Mouse (Mus musculus) spleen, postnatal 14 days (tissue): ENCODE data around the gene Cwf19l1.
"Not testable (repeated sequence)": the region's sequence is repeated elsewhere in the genome, so short reads cannot be mapped to it uniquely, and the experiment has no call there.

Experiments
- DNase-seq, 2 experiments: peaks; one replicate each; pipeline ENCODE4 v3.0.0; 2021 to 2022; ENCODE audit warnings: low spot score in 2 of 2

The Cwf19l1 gene

DNA sequence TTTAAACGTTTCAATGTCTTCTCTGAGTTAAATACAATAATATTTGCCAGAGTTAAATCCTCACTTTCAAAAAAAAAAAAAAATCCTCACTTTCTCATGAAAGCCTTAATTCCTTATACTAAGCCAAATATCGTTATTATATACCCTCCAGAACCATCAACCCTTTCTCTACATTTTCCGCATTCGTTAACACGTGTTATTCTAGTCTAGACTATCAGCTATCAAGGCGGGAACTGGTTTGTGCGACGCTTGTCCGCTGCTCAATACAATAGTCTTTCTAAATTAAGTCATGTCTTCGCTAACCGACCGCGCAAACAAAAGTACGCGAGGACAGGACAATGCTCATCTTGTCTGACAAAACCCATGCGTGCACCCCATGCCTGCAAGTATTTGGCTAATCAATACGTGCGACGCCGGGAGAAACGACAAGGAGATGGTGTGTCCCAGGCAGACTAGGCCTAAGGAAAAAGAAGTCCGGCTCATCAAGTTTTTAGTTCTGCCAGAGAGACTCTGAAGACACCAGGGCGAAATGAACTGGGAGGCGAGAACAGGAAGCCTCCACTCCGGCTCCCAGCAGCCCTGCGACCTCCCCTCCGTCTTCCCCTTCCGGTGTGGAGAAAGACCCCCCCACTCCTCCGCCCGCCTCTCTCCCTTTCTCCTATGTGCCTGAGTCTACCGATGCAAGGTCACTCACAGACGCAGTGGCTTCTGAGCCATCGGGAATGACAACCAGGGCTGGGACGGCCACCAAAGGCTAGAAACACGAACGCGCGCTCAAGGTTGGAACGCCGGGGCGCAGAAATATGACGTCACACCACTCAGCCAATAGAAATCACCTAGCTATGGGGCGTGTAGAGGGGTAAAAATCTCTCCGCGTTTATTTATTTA, at the start of gene Cwf19l1:
TSS of gene Cwf19l1 (minus strand) at position 805 of the 888 bp plus-strand sequence.
- DNase-seq = peak; percentile 72 to 82

DNA sequence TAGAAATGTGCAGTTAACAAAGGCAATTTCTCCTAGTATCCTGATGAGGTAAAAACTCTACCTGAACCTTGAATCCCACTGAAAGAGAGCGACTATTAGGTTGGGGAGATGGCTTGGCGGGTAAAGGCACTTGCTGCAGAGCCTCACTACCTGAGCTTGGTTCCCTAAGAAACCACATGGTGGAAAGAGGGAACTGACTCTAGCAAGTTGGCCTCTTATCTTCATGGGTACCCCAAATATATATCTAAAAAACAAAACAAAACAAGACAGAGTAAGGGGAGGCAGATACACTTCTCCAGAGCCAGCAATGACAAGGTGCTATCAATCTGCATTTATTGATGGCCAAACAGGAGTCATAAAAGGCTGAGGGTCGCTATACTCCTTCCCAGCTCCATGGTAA, 48.3 kb upstream of the Cwf19l1 start:
- no peak for DNase-seq

DNA sequence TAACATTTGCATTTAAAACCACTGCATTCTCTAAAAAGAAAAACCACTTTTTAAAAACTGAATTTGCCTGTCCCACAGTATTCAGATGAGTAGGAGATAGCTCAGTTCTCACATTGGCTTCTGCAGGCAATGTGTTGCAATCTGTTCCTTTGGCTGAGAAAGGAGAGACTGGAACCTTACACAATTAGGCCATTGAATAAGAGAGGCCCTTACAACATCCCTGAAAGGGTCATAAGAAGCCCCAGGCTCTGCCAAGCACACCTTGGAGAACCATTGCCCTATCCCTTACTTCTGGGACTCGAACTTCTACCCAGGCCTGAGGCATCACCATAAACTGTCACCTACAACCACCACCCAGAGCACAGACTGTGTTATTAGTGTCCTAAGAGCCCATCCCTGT, 44.8 kb upstream of the Cwf19l1 start:
- DNase-seq = no peak

DNA sequence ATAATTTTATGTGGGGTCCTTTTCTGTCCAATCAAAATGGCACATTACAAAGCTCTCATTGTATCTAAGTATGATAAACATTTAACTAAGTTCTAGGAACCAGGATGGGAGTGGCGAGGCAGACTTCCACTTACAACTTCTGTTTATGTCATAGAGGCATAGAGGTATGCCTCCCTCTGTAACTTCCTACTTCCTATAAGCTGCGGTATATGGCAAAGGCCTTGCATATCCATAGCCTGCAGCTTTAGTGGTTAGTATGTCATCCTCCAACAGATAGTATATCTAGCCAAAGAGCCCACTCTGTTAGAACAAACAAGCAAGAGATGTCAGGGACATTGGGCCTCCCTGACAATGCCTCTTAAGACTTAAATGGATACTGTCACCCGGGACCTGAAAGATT, 41.1 kb upstream of the Cwf19l1 start:
- DNase-seq = no peak

DNA sequence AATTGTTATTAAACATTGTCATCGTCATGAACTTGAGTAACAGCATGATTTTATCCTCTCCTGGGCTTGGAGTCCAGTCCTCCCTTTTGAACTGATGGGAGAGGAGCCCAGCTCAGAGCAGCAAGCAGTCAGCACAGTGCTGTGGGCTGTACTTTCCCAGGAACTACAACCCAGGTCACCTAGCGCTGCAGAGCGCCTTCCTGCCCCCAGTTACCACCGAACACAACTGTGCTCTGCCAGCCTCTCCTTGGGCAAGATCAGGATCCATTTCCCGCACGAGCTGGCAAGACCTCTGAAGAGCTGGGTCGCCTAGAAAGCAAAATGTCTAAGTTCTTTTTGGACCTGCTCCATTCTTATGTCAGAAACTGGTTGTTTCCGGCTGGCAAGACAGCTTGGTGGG, 39.2 kb upstream of the Cwf19l1 start:
- no peak for DNase-seq

DNA sequence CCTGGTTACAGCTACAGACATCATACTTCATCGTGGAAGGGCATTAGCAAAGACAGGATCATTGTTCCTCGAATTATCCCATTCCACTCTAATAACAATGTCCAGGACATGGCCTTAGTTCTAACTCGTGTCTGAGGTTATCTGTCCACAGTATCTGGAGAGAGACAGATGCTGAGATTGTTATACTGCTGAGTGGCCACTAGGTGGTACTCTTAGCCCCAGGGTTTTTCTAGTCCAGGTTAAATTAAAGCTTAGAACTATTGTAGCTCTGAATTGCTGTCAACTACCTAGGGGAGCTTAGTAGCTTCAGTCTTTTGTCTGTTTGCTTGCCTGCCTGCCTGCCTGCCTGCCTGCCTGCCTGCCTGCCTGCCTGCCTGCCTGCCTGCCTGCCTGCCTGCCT, 25.8 kb upstream of the Cwf19l1 start:
- DNase-seq = no peak

DNA sequence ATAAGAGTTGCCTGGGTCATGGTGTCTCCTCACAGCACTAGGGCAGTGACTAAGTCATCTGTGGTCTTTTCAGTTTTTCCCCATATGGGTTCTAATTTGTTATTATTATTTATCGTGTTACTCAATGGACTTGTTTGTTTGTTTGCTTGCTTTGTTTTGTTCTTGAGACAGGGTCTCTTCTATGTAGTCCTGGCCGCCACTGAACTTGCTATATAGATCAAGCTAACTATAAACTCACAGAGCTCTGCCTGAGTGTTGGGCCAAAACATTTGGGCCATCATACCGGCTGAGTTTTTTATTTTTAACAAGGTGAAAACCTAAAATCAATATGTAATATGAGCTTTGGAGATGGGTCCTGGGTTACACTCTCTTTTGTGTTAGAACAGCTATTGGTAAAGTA, 23.7 kb upstream of the Cwf19l1 start:
- no peak for DNase-seq

DNA sequence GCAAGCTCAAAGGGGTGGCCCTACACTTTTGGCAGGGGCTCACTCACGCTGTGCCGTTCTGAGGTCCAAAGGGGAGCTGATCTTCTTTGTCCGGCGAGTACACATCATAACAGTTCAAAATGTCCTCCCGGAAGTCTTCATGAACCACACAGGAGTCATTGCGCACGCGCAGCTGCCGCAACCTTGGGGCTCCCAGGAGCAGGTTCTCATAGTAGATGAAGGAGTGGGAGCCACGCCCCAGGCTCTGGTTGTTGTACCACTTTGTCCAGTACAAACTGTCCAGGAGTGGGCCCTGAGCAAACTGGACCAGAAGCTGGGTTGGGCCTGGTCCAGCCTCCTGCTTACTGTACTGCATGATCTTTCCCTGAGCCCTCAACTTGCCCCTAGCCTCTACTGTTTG, 21.3 kb upstream of the Cwf19l1 start:
- no peak for DNase-seq

DNA sequence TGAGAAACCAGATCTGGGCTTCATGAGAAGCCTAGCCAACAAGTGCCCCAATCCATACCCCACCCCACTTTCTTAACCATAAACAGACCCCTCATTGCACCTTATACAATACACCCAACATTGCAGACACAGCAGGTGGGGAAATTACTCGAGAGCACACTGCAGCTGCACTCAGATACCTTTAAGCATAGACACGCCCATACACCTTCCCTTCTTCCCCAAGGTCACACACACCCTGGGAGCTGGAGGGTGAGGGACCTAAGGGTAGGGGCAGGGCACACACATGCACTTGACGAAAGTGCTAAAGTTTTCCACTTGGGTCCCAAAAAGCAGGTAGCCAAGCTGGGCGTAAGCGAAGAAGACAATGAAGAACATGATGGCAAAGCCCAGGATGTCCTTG, 18.1 kb upstream of the Cwf19l1 start:
- no peak for DNase-seq

DNA sequence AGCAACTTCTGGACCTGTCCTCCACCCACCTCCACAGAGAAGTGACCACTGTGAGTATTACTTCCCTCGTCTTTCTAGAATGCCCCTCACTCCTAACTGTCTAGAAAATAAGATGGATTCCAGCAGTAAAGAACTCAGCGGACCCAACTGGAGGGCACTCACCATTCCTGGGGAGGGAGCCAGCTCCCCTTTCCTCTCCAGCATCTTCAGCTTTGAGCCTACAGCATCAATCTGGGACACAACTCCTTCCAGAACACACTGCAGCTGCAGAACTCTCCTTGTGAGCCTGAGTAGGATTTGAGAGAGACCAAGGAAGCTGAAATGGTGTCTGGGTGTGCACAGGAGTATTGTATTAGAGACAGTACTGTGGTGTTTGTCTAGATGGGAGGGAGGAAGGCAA, 13.3 kb upstream of the Cwf19l1 start:
- no peak for DNase-seq

DNA sequence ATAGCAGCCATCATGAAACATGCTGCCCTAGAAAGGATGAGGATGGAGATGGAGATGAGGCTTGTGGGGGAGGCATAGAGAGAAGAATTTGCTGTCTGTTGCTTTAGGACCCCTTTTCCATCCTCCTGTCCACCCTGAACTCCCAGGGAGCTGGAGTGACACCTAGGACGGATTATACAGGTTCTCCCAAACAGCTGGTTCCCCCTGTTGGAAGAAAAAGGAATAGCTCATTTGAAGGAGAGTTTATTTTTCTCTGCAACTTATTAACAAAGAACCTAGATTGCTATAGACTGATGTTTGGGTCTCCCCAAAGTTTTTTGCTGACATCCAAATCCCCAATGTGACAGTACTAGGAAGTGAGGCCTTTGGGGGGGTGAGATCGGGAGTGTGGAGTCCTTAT, 12.7 kb upstream of the Cwf19l1 start:
- no peak for DNase-seq

DNA sequence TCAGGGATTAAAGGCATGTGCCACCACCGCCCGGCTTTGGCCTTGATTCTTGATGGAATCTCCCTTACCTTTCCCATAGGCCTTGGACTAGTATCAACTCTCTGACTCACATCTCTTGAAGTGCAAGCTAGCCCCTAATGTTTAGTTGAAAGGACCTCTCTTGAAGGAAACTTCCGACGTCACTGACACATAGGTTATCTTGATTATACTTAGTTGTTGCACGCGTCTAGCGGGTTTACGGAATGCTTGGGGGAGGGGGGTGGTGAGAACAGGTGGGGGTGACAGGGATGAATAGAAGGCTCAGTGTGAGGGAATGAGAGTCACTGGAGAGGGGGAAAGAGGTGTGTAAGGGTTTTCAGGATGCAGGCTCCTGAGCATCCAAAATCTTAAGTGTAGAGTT, 11.3 kb upstream of the Cwf19l1 start:
- no peak for DNase-seq

DNA sequence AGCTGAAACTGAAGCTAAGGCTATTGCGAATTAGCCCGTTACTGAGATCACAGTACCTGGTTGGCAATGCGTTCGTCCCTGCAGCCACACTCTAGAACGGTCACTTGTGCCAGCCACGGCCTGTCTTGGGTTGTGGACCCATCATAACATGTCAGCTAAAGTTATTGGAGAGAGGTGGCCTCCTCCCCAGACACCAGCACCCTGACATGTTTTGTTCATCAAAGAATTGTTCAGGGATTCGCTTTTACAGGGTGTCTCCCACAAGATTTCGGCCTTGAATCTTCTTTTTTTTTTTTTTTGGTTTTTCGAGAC, 10.8 kb upstream of the Cwf19l1 start:
- no peak for DNase-seq

DNA sequence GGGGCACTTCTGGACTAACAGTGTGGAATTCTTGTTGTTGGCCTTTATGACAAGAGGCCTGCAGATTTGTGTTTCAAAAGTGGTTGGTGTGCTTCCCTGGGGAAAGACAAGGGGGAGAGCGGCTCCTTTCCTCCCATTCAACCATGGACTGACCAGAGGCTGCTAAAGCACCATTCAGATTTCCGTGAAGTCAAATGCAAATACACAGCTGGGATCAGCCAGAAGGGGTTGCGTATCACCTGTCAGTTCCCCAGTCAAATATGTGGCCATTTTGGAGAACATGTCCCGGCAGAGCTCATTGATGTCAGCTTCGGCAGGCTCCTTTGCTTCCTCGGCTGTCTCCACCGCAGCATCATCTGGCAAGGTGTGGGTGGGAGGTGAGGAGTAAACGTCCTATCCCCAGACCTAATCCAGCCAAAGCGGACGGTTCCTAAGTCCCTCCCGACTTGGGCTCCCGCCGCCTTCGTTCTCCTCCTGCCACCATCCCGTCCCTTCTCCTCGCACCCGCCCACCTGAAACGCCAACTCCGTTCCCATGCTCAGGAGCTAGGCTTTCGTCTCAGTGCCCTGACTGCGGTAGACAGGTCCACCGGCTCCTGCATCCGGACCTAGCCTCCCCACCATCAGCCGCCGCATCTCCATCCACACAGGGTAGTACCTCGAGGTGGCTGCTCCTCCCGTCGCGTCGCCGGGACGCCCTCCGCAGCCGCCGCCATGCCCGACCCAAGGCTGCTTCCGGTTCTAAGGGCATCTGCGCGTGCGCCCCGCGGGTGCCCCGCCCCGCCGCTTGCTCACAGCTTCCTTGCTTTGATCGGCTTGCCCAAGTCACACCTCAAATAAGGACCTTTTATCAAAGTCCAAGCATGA, 10.3 kb upstream of the Cwf19l1 start, which contains the start of gene Bloc1s2:
TSS of gene Bloc1s2 (minus strand) at position 745 of the 866 bp plus-strand sequence.
- DNase-seq = peak; percentile 84 to 87

DNA sequence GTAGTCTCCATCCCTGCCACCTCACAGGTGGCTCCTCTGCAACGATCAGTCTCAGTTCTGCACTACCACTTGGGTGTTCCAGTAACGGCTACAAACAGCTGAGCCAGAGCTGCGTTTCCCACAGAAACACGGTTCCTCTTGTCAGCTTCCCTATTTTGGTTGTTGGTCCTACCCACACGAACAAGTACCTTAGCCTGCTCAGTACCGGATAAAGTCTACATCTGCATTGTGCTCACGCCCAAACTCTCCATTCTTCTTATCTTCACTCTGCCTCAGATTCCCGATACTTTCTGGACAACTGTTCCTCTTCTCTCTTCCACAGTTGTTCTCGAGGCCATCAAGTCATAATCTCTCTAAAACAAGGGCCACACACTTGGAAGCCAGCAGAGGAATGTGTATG, 8.7 kb upstream of the Cwf19l1 start:
- no peak for DNase-seq

DNA sequence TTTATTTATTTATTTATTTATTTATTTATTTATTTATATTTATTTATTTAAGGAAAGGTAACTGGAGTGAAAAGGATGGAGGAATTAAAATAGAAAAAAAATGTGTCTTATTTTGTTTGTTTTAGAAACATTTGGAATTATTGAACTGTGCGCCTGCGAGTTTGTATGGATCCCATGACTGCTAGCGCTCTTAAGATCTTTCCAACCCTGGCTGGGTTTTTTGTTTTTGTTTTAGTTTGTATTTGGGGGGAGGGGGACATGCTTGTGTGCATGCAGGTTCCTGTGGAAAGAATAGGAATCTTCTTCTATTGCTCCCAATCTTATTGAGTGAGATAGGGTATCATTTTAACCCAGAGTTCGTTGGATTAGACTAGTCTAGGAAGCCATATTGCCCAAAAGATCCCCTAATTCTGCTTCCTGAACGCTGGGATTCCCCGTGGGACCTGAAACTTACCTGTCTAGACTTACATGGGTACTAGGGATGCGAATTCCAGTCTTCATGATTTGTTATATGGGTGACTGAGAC, 347 bp upstream of the Cwf19l1 start:
- no peak for DNase-seq

DNA sequence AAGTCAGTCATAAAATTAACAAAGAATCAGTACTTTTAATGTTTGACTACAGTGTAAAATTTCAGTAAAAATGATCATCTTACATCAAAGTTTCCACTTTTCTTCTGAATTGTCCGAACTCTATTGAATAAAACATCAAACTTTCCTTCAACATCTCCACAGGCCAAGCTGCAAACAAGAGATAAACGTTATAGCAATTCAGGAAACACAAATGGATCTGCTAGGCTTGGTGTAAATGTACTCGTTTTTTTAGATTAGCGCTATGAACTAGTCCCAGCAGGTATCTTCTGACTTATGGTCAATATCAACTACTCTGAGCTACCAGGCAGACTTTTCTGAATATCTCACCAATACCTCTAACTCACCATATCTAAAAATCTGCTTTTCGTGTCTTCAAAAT, 2.8 kb downstream of the Cwf19l1 start:
- DNase-seq = no peak

DNA sequence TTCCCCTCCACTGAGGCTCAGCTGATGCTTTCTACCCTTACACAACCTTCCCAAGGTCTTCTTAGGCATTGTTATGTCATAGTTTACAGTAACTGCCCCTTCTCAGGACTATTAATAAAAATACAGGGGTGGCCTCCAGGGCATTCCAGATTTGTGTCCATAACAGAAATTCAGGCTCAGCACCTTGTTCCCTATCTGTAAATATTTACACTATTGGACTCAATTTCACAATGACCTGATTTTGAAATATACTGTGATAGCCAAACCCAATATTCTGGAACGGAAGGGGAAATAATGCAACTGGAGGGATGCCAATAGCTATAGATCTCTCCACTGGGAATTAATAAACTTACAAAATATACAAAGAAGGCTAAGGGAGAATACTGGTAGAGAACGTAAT, 7.1 kb downstream of the Cwf19l1 start:
- DNase-seq = no peak

DNA sequence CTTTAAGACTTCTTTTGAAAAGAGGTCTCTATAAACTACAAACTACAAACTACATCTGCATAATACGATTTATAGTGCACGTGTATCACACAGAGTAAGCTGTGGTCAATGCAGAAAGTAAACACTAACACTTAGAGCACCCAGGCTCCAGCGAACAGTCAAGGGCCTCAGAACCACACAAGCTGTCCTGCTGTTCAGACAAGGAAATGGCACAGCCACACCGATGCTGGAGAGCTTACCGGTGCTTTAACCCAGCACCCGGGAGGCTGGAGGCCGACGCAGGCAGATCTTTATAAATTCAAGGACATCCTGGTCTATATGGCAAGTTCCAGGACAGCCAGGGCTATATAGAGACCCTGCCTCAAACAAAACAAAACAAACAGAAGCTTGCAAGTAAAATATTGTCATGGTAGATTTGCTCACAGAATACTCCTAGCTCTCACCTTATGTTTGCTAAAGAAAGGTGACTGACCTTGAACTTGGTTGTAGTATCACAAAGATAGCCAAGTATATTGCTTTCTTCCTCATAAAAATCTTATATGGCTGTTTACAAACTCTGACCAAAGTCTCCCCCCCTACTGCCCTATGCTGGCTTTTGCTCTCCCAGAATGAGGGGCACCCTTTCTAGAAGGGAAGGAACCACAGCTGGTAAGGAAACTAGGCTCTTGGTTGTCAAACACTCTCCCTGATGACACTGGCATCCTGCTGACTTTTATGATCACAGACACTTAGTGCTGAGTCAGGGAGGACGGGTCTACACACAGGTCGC, 7.8 kb downstream of the Cwf19l1 start:
- DNase-seq = no peak

DNA sequence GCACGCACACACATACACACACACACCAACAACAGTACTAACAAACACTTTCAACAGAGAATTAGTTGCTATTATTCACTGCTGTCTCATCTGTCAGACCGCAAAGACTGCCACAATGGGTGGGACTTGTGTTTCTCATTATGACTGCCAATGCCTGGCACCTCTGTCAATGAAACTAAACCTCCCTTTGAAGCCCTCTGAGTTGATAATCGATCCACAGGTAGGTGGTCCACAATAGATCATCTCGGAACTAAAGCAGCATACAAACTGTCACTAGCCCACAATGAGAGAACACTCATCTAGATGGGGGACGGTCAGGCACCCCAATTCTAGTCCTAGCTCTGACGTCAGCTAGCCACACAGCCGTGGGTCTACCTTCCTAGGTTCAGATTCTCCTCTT, 14.5 kb downstream of the Cwf19l1 start:
- DNase-seq = no peak

DNA sequence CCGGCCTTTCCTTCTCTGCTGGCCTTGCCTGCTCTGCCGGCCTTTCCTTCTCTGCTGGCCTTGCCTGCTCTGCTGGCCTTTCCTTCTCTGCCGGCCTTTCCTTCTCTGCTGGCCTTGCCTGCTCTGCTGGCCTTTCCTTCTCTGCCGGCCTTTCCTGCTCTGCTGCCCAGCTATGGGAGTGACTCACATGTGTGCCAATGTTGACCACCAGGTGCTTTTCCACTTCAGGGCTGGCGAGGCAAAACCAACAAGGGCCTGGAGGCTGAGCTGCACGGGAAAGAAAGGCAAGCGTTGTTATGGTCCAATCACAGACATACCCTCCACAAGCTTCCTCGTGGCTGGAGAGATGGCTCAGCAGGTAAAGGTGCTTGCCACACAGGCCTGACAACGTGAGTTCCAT, 15.0 kb downstream of the Cwf19l1 start:
- DNase-seq = not testable (repeated sequence)

DNA sequence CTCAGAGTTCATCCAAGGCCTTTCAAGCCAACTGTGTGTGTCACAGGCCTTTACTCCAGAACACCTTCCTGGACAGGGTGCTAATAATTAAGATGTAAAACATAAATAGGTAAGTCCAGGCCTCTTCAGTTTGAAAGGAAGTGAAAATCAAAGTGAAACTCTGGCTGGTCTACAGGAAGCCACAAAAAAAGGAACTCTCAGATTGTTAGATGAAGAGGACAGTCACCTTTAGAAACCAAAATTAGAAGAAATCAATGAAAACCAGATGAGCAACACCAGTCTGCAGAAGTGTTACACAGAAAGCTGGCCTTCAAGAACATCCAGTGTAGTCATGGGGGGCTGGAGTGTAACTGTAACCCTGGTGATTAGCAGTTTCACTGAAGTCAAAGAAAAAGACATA, 17.9 kb downstream of the Cwf19l1 start:
- no peak for DNase-seq
